ENCODE assay signal across 8 mouse cellular contexts in genomic region chr15:84212031-84212755, GRCm38 (mm10). TPM values are rescaled to one million over a fixed set of nuclear protein-coding genes. Genes with fewer than 3 reads are reported as not detected.
A peak's percentile ranks its signal among the peaks of the same experiment; 100 is the strongest.
DNase-seq lines count a peak whose midpoint lies in the region; ATAC-seq and TF ChIP-seq lines count a peak whose summit lies in the region.

No protein-coding gene starts in this region.

- H3K27me3 ChIP-seq in forebrain, embryonic 11.5 days (ENCODE audit: control insufficient read depth, insufficient read depth, low read length) = no peaks in the 10 kb centered on the region
- no peaks in the 10 kb centered on the region for H3K27me3 ChIP-seq in lung, embryonic 14.5 days (ENCODE audit: insufficient read depth, low read length)
- H3K27me3 ChIP-seq in thymus, adult 2 months (ENCODE audit: control insufficient read depth, insufficient read depth, low read length) = no peaks in the 10 kb centered on the region

- no peak overlapping the region for H3K27ac ChIP-seq in forebrain, embryonic 11.5 days (ENCODE audit: low read depth, low read length)
- H3K27ac ChIP-seq in layer of hippocampus, adult 2 months = peak overlapping the region; percentile 33; the same call in 1 of the 2 replicates
- no peak overlapping the region for H3K27ac ChIP-seq in lung, embryonic 14.5 days (ENCODE audit: low read depth)
- no peak overlapping the region for H3K27ac ChIP-seq in olfactory bulb, adult 2 months (ENCODE audit: insufficient read depth, low read depth, low read length)
- H3K27ac ChIP-seq in thymus, adult 2 months (ENCODE audit: control insufficient read depth, insufficient read depth, low read length) = no peak overlapping the region

- intact Hi-C loops in heart, postnatal 25 days (cut with DNase I) = loop anchor here (2.0 to 5.0 kb wide), 4 partner anchors 49 to 405 kb away; no protein-coding TSS in a partner anchor

- 53% methylated on average over 6 of the region's 6 CpGs for WGBS in forebrain, embryonic 11.5 days
- 46% methylated on average over 6 of the region's 6 CpGs for WGBS in lung, embryonic 14.5 days
- 34% methylated on average over 6 of the region's 6 CpGs for WGBS in olfactory bulb, adult 2 months
- 50% methylated on average over 6 of the region's 6 CpGs for WGBS in thymus, adult 2 months

- no peak overlapping the region for H3K9ac ChIP-seq in forebrain, embryonic 11.5 days (ENCODE audit: low read length)
- H3K9ac ChIP-seq in lung, embryonic 14.5 days = no peak overlapping the region

- H3K4me3 ChIP-seq in forebrain, embryonic 11.5 days (ENCODE audit: low read depth, low read length) = no peak overlapping the region
- no peak overlapping the region for H3K4me3 ChIP-seq in layer of hippocampus, adult 2 months
- H3K4me3 ChIP-seq in lung, embryonic 14.5 days (ENCODE audit: low read depth, low read length) = no peak overlapping the region
- no peak overlapping the region for H3K4me3 ChIP-seq in olfactory bulb, adult 2 months (ENCODE audit: insufficient read depth, low read depth, low read length)
- no peak overlapping the region for H3K4me3 ChIP-seq in thymus, adult 2 months (ENCODE audit: control insufficient read depth, insufficient read depth, low read length)

- H3K4me1 ChIP-seq in forebrain, embryonic 11.5 days (replicated peaks; ENCODE audit: control insufficient read depth, insufficient read depth, low read length) = 0 out of 2 replicates have a peak, but pooled peaks cover 2% of the 10 kb centered on the region
- H3K4me1 ChIP-seq in lung, embryonic 14.5 days (ENCODE audit: insufficient read depth) = no peaks in the 10 kb centered on the region
- H3K4me1 ChIP-seq in olfactory bulb, adult 2 months (ENCODE audit: control insufficient read depth, insufficient read depth, low read length) = peaks cover 19% of the 10 kb centered on the region
- peaks cover 4% of the 10 kb centered on the region for H3K4me1 ChIP-seq in thymus, adult 2 months (replicated peaks; ENCODE audit: control insufficient read depth, insufficient read depth, low read length)

- no peak for TF ChIP-seq POLR2A in olfactory bulb, adult 2 months (IDR thresholded peaks at IDR 0.05; ENCODE audit: insufficient read depth, low read depth, low read length)
- TF ChIP-seq POLR2A in thymus, adult 2 months (IDR thresholded peaks at IDR 0.05; ENCODE audit: control insufficient read depth, extremely low read depth, insufficient read depth, low read length, poor library complexity) = no peak

- no peak overlapping the region for H3K4me2 ChIP-seq in forebrain, embryonic 11.5 days (ENCODE audit: low read depth, low read length, severe bottlenecking)
- H3K4me2 ChIP-seq in lung, embryonic 14.5 days = no peak overlapping the region

- DNase-seq in CD8-positive naive resting alpha-beta T cell, adult 2 months (ENCODE audit: low read depth in 2 of 2, low spot score in 2 of 2) = peak; percentile 46 to 52
- DNase-seq in c-Kit-negative CD71-positive TER-119-positive erythroid progenitor cells, embryonic 14.5 days (ENCODE audit: low read depth, low spot score) = peak; percentile 80
- peak; percentile 94 for DNase-seq in forebrain, embryonic 11.5 days (ENCODE audit: low spot score)
- DNase-seq in heart, postnatal 25 days (ENCODE audit: low spot score) = peak; percentile 65
- DNase-seq in layer of hippocampus, adult 2 months (ENCODE audit: low spot score in 2 of 2) = peak; percentile 81 to 96
- DNase-seq in lung, embryonic 14.5 days = peak; percentile 94
- DNase-seq in thymus, adult 2 months = peak; percentile 81

- TF ChIP-seq CTCF in layer of hippocampus, adult 2 months (conservative IDR thresholded peaks at IDR 0.05) = peak; percentile 100; the same call in 1 of the 2 replicates
- peak; percentile 99 for TF ChIP-seq CTCF in lung, embryonic 14.5 days (IDR thresholded peaks at IDR 0.05; ENCODE audit: low read depth)
- TF ChIP-seq CTCF in olfactory bulb, adult 2 months (IDR thresholded peaks at IDR 0.05; ENCODE audit: insufficient read depth, low read depth, low read length) = peak; percentile 93
- TF ChIP-seq CTCF in thymus, adult 2 months (IDR thresholded peaks at IDR 0.05; ENCODE audit: borderline replicate concordance, control insufficient read depth, extremely low read depth, insufficient read depth, low read length, poor library complexity) = peak; percentile 92

- no peaks in the 10 kb centered on the region; the same call in 1 of the 2 replicates for H3K36me3 ChIP-seq in forebrain, embryonic 11.5 days (ENCODE audit: control insufficient read depth, insufficient read depth, low read length)
- peaks cover 64% of the 10 kb centered on the region for H3K36me3 ChIP-seq in lung, embryonic 14.5 days (ENCODE audit: insufficient read depth)
- peaks cover 10% of the 10 kb centered on the region; the same call in 1 of the 2 replicates for H3K36me3 ChIP-seq in thymus, adult 2 months (ENCODE audit: control insufficient read depth, insufficient read depth, low read length)

- H3K9me3 ChIP-seq in forebrain, embryonic 11.5 days (ENCODE audit: control insufficient read depth, low read length) = no peaks in the 10 kb centered on the region
- no peaks in the 10 kb centered on the region for H3K9me3 ChIP-seq in lung, embryonic 14.5 days (ENCODE audit: low read depth, low read length)

- ATAC-seq in forebrain, embryonic 11.5 days (replicated peaks; ENCODE audit: low FRiP score) = peak; percentile 63
- peak; percentile 55; the same call in 1 of the 2 replicates for ATAC-seq in lung, embryonic 14.5 days (ENCODE audit: insufficient read depth)

RNA-seq across cellular contexts. Expression of gene Parvb, which starts 19.6 kb away (rescaled TPM):
- 3.3 and 4.9 TPM in 2 replicates for polyA plus RNA-seq in forebrain, embryonic 11.5 days (2014; fragmentation: Nextera tagmentation; extraction: Ambion mirVana)
- total RNA-seq in heart, postnatal 25 days (2021) = 100 to 1,000 TPM; 147 to 154 TPM
- 10 to 100 TPM; 29.9 to 34.0 TPM for total RNA-seq in layer of hippocampus, adult 2 months (2021)
- polyA plus RNA-seq in lung, embryonic 14.5 days (2014; fragmentation: Nextera tagmentation; extraction: Ambion mirVana) = 5.3 and 5.4 TPM in 2 replicates
- polyA plus RNA-seq in olfactory bulb, adult 2 months (2012; ENCODE audit: insufficient read depth, insufficient read length, low replicate concordance, missing spikeins) = not detected in 2 replicates
- polyA plus RNA-seq in thymus, adult 2 months (2012; rRNA removed) = 3.3 and 6.8 TPM in 2 replicates

RNA-seq across cellular contexts. Expression of gene Samm50, which starts 20.2 kb away (rescaled TPM):
- polyA plus RNA-seq in forebrain, embryonic 11.5 days (2014; fragmentation: Nextera tagmentation; extraction: Ambion mirVana) = 78.8 and 83.0 TPM in 2 replicates
- 100 to 1,000 TPM; 264 to 267 TPM for total RNA-seq in heart, postnatal 25 days (2021)
- total RNA-seq in layer of hippocampus, adult 2 months (2021) = 100 to 1,000 TPM in 1 of 2 experiments, 10 to 100 TPM in 1; 93.6 to 102 TPM
- polyA plus RNA-seq in lung, embryonic 14.5 days (2014; fragmentation: Nextera tagmentation; extraction: Ambion mirVana) = 78.4 and 80.1 TPM in 2 replicates
- not detected in 2 replicates for polyA plus RNA-seq in olfactory bulb, adult 2 months (2012; ENCODE audit: insufficient read depth, insufficient read length, low replicate concordance, missing spikeins)
- polyA plus RNA-seq in thymus, adult 2 months (2012; rRNA removed) = 14.5 and 15.2 TPM in 2 replicates

RNA-seq across cellular contexts. Expression of gene Pnpla3, which starts 44.6 kb away (rescaled TPM):
- polyA plus RNA-seq in forebrain, embryonic 11.5 days (2014; fragmentation: Nextera tagmentation; extraction: Ambion mirVana) = 1.6 and 2.0 TPM in 2 replicates
- total RNA-seq in heart, postnatal 25 days (2021) = 1 to 10 TPM; 4.2 to 6.4 TPM
- total RNA-seq in layer of hippocampus, adult 2 months (2021) = 1 to 10 TPM; 7.3 to 8.1 TPM
- 0.41 TPM in 1 of 2 replicates, not detected in the other for polyA plus RNA-seq in lung, embryonic 14.5 days (2014; fragmentation: Nextera tagmentation; extraction: Ambion mirVana)
- polyA plus RNA-seq in olfactory bulb, adult 2 months (2012; ENCODE audit: insufficient read depth, insufficient read length, low replicate concordance, missing spikeins) = not detected in 2 replicates
- 35.3 and 39.4 TPM in 2 replicates for polyA plus RNA-seq in thymus, adult 2 months (2012; rRNA removed)

Comparison
In these comparisons a context has a peak if more than half of its experiments do, and no peak if none do; other contexts are left out.
1. RNA of gene Pnpla3, which starts 44.6 kb away (polyA plus RNA-seq): 35.3 to 39.4 TPM in thymus, adult 2 months; 1.6 to 2.0 TPM in forebrain, embryonic 11.5 days, 0.41 TPM in lung, embryonic 14.5 days and not detected in olfactory bulb, adult 2 months; every median in the first group is over 10 times any median in the second.
2. Peak in every context shown above with its lines, with median percentiles within 50 percentile points of each other: DNase-seq and CTCF ChIP-seq.